Mouse (Mus musculus) small intestine, adult 2 months (tissue): ENCODE measurements around the gene Hspb7.

Source experiments
- CTCF ChIP-seq: fragments of 200-500 bp; IDR thresholded peaks from 2 replicates; pipeline ENCODE4 v1.5.1; 2012; ENCODE audit warnings: low read depth, mild to moderate bottlenecking, control low read depth, inconsistent platforms, low read length, moderate library complexity, mixed read lengths; ENCODE audit not compliant: insufficient replicate concordance, insufficient read length; ENCODE audit errors: extremely low read depth
- POLR2A ChIP-seq: fragments of 200-500 bp; IDR thresholded peaks from 2 replicates; pipeline ENCODE4 v1.6.1; 2012; ENCODE audit warnings: low read depth, mild to moderate bottlenecking, control low read depth, inconsistent platforms, low read length, moderate library complexity

- no peak for TF ChIP-seq CTCF
- no peak for TF ChIP-seq POLR2A
Observed at GRCm38 (mm10) chr4:141445328-141445720, 24.7 kb downstream of the Hspb7 start.
